Mouse (Mus musculus): Measurements from ENCODE around the gene Vsig2.

The Vsig2 gene

GRCm38 (mm10) chr9:37530888-37531705, 8.0 kb upstream of the Vsig2 start:
- DNase-seq (ENCODE audit: low read depth in 2 of 2, low spot score in 2 of 2) = no peak

- DNase-seq (ENCODE audit: low read depth in 2 of 2, low spot score in 2 of 2) = no peak
Measured at GRCm38 (mm10) chr9:37536851-37537250, 2.2 kb upstream of the Vsig2 start.

- no peak for DNase-seq (ENCODE audit: low read depth in 2 of 2, low spot score in 2 of 2)
Measured at GRCm38 (mm10) chr9:37537658-37538250, 1.3 kb upstream of the Vsig2 start.

GRCm38 (mm10) chr9:37540226-37540625, 1.2 kb downstream of the Vsig2 start:
- no peak for DNase-seq (ENCODE audit: low read depth in 2 of 2, low spot score in 2 of 2)

GRCm38 (mm10) chr9:37540701-37541575, 1.9 kb downstream of the Vsig2 start:
- DNase-seq (ENCODE audit: low read depth in 2 of 2, low spot score in 2 of 2) = no peak

- DNase-seq (ENCODE audit: low read depth in 2 of 2, low spot score in 2 of 2) = no peak
Measured at GRCm38 (mm10) chr9:37541851-37542642, 3.0 kb downstream of the Vsig2 start.

GRCm38 (mm10) chr9:37543869-37544440, 4.9 kb downstream of the Vsig2 start:
- no peak for DNase-seq (ENCODE audit: low read depth in 2 of 2, low spot score in 2 of 2)

GRCm38 (mm10) chr9:37544447-37545165, 5.6 kb downstream of the Vsig2 start:
- peak in 1 of 2 experiments; percentile 60 for DNase-seq (ENCODE audit: low read depth in 2 of 2, low spot score in 2 of 2)

- DNase-seq (ENCODE audit: low read depth in 2 of 2, low spot score in 2 of 2) = no peak
Measured at GRCm38 (mm10) chr9:37545166-37545610, 6.1 kb downstream of the Vsig2 start.

- no peak for DNase-seq (ENCODE audit: low read depth in 2 of 2, low spot score in 2 of 2)
Measured at GRCm38 (mm10) chr9:37545847-37546452, 6.9 kb downstream of the Vsig2 start.

GRCm38 (mm10) chr9:37546889-37547288, 7.8 kb downstream of the Vsig2 start:
- DNase-seq (ENCODE audit: low read depth in 2 of 2, low spot score in 2 of 2) = no peak

GRCm38 (mm10) chr9:37550435-37550834, 11.4 kb downstream of the Vsig2 start:
- DNase-seq (ENCODE audit: low read depth in 2 of 2, low spot score in 2 of 2) = no peak

- no peak for DNase-seq (ENCODE audit: low read depth in 2 of 2, low spot score in 2 of 2)
Measured at GRCm38 (mm10) chr9:37551751-37552531, 12.9 kb downstream of the Vsig2 start.

- DNase-seq (ENCODE audit: low read depth in 2 of 2, low spot score in 2 of 2) = no peak
Measured at GRCm38 (mm10) chr9:37552536-37553293, 13.7 kb downstream of the Vsig2 start, which contains the start of gene Nrgn. Gene Nrgn (minus strand): TSS chr9:37552904.

- no peak for DNase-seq (ENCODE audit: low read depth in 2 of 2, low spot score in 2 of 2)
Measured at GRCm38 (mm10) chr9:37554279-37554678, 15.2 kb downstream of the Vsig2 start.

GRCm38 (mm10) chr9:37554838-37555748, 16.0 kb downstream of the Vsig2 start, which contains the start of gene Siae:
Gene Siae (plus strand): TSS chr9:37555698.
- DNase-seq (ENCODE audit: low read depth in 2 of 2, low spot score in 2 of 2) = no peak

GRCm38 (mm10) chr9:37556366-37556765, 17.3 kb downstream of the Vsig2 start:
- DNase-seq (ENCODE audit: low read depth in 2 of 2, low spot score in 2 of 2) = no peak

Data from CD8-positive naive resting alpha-beta T cell, adult 2 months (primary cell).